Mouse (Mus musculus): Measurements from ENCODE around the gene Macrod2.
A peak's percentile ranks its signal among the peaks of the same experiment; 100 is the strongest.

The Macrod2 gene

GRCm38 (mm10) chr2:140912931-140913330, 517.8 kb downstream of the Macrod2 start:
- DNase-seq (ENCODE audit: low spot score): no peak

- no peak for DNase-seq (ENCODE audit: low spot score)
These were observed 518.7 kb downstream of the Macrod2 start for GRCm38 (mm10) chr2:140913679-140914412.

DNA sequence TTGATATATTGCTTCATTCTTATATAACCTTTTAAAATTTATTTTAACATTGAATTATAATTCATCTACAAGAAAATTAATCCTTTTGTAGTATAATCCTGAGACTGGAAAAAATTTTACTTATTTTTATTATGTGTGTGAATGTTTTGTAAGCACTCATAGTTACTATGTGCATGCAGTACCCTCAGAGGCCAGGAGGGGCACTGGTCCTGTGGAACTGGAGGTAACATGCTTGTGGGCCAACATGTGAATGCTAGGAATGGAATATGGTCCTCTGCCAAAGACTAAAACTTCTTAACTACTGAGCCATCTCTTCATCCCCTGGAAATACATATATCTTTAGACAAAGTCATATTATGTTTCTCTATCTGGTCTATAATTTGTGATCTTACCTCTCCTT, 531.8 kb downstream of the Macrod2 start:
- DNase-seq (ENCODE audit: low spot score): peak; percentile 4

- no peak for DNase-seq (ENCODE audit: low spot score)
These were observed 539.4 kb downstream of the Macrod2 start for GRCm38 (mm10) chr2:140934483-140934882.

DNA sequence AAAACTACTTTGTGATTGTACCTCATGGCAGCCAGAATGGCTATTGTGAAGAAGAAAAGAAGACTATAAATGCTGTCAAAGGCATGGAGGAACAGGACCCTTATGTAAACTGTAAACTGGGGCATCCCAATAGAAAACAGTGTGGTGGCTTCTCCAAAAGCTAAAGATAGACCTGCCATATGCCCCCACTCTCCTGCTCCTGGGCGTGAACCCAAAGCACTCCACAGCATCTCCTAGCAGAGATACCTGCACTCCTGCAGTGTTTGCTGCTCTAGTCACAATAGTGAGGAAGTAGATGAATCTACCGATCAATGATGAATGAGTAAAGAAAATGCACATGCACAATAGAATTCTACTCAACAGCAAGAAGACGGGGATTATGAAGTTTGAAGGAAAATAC, 554.4 kb downstream of the Macrod2 start:
- no peak for DNase-seq (ENCODE audit: low spot score)

DNA sequence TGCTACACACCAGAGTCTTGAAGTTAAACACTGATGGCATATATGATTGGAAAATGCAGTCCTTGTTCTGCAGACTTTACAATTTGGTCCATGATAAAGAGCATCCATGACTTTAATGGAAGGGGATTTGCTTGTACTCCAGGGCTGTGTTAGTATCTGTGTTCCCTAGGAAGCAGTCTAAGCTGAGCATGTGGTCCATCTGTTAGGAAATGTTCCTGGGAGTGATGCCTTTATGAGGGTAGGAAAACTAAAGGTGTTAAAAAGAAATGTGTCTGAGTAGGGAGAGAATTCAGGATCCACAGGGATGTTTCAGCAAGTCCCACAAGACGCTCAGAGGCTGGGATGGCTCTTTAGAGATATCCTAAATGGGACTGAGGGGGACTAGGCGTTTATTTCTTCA, 564.1 kb downstream of the Macrod2 start:
- no peak for DNase-seq (ENCODE audit: low spot score)

GRCm38 (mm10) chr2:140970181-140970580, 575.1 kb downstream of the Macrod2 start:
- no peak for DNase-seq (ENCODE audit: low spot score)

DNA sequence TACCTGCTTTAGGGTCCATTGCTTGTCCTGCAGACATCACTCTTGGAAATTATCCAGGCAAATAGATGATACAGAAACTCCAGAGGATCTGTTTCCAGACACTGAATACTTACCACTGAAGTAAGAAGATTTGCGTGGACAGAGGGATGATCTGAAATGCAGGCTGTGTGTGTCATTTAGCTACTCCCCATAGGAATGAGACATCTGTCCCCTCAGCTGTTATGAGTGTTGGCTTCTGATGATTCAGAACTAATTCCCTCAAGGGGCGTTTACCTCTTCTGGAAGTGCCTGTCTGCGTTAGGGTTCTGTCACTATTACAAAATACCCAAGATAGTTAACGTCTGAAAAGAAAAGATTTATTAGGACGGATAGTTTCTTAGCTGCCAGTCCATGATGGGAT, 576.7 kb downstream of the Macrod2 start:
- DNase-seq (ENCODE audit: low spot score): no peak

- no peak for DNase-seq (ENCODE audit: low spot score)
These were observed 590.7 kb downstream of the Macrod2 start for GRCm38 (mm10) chr2:140985670-140986372.

DNA sequence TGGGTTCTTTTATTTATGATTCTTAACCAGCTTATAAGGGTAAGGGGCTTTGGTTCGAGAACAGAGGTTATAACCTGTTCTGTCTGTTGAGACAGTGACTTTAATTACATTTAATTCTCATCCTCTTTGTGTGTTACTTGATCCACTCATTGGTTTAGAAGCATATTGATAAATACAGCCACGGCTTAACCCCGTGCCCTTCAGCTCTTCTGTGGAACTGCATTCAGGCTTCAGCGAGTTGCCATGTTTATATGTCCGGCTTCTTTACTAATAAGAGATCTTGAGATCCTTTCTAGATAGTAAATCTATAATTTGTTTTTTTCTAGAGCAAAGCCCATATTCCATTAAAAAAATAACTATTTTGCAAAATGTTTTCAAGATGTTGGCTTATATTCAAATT, 608.7 kb downstream of the Macrod2 start:
- no peak for DNase-seq (ENCODE audit: low spot score)

DNA sequence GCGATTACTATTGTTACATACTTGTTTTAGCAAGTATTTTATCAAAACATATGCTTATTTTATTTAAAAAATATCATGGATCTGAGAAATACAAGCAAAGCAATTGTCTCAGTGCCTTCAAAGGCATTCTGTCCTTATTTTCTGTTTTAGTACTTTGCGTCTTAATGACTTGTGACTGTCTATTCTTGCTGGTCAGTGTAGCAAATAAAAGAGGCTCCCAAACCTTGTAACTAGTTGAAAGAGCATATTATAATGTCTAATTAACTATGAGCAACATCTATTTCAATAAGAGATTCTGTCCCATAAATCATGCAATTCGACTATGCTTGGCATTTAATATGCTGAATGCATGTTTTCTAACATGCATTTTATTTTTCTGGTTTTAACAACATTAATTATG, 609.2 kb downstream of the Macrod2 start:
- DNase-seq (ENCODE audit: low spot score): no peak

DNA sequence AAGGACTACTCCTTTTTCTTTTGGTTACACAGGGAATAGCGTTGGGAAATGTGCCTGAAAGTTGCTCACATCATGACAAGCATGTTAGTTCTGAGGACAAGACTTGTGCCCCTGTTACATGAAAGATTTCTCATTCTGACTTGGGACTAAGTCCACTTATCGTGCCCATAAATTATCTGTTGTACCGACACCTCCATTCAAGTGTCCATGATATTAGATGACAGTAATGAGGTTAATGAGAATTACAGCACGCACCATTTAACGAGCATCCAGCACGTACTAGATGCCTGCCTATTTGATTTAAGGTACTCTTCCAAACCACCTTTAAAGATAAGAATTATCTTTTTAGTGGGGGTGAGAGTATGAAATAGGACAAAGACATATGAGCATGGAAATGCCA, 610.5 kb downstream of the Macrod2 start:
- no peak for DNase-seq (ENCODE audit: low spot score)

- DNase-seq (ENCODE audit: low spot score): no peak
These were observed 612.6 kb downstream of the Macrod2 start for GRCm38 (mm10) chr2:141007725-141008124.

DNA sequence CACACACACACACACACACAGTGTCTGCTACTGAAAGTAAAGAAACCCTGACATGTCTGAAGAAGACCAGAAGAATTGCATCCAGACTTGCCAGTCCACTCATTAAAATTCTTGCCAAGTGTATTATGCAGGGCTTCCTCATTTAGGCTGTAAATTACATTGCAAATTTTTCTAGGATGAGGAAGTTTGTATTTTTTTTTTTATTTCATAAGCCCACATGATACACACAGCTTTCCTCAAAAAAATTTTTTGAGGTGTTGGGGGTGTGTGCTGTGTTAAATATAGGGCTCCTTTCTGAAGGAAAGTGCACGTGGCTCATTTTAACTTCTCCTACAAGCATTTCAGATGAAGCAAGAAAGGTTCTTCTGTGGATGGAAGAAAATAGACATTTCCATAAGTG, 613.3 kb downstream of the Macrod2 start:
- no peak for DNase-seq (ENCODE audit: low spot score)

- DNase-seq (ENCODE audit: low spot score): no peak
These were observed 618.5 kb downstream of the Macrod2 start for GRCm38 (mm10) chr2:141013443-141014165.

GRCm38 (mm10) chr2:141022971-141023370, 627.9 kb downstream of the Macrod2 start:
- no peak for DNase-seq (ENCODE audit: low spot score)

GRCm38 (mm10) chr2:141023916-141024315, 628.8 kb downstream of the Macrod2 start:
- no peak for DNase-seq (ENCODE audit: low spot score)

GRCm38 (mm10) chr2:141024316-141025043, 629.4 kb downstream of the Macrod2 start:
- DNase-seq (ENCODE audit: low spot score): no peak

- DNase-seq (ENCODE audit: low spot score): no peak
These were observed 661.8 kb downstream of the Macrod2 start for GRCm38 (mm10) chr2:141056685-141057454.

DNA sequence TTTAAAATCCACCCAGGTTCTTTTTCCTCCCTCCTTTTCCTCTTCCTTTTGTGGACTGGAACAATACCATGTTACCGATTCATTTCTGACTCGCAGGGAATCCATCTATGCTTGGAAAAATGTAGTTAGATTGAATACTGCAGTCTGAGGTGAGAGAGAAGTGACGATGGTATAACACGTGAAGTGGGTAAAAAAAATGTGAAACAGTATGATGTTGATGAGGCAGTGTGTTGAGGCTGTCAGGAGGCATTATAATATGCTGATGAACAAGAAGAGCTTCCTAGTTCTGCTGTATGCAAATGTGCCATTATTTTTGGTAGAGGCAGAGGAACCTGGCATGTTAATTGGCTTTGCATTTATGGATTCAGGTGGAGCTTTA, 662.3 kb downstream of the Macrod2 start:
- no peak for DNase-seq (ENCODE audit: low spot score)

DNA sequence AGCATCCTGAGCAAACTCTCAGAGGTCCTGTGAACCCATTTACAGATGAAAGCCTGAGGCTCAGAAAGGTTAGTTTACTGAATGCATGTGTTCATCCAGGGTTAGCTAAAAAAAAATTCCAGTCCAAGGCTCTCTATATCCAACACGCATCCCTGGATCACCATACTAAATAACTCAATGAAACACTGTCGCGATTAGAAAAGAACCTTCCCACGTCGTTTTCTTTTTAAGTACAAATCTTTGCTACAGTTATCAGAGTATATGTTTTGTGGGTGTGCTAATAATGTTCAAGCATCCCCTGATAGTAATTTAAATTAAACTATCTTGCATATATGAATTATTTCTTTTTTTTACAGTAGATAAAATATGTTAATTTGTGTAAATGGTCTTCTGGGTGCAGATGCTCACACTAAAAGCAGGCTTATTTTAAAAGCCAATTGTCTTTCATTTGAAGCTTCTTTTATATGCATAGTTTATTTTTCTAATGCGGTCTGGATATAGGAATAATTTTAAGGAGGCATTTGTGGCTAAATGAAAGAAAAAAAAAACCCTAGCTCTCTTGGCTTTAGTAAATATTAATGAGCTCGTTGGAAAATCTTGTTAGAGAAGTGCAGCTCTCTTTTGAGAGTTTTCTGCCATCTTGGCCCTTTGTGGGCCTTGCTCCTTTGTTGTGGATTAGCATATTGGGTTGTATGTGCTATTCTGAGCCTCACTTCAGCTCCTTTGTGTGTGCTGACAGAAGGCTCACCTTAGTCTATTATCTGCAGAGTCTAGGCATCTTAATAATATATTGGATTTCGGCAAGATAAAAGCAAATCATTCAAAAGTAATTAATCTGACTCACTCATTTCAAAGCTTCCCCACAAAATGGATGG, 679.1 kb downstream of the Macrod2 start:
- no peak for DNase-seq (ENCODE audit: low spot score)
